Mouse (Mus musculus) MEL-GATA-1-ER (cell line): ENCODE results near the gene Prpsap1.
A peak's percentile ranks its signal among the peaks of the same experiment; 100 is the strongest.
"Not testable (repeated sequence)": the region's sequence is repeated elsewhere in the genome, so short reads cannot be mapped to it uniquely, and the experiment has no call there.

Source experiments
- DNase-seq: peaks from one replicate; pipeline ENCODE4 v3.0.0-alpha.2; 2012; ENCODE audit warnings: low read depth; ENCODE audit errors: extremely low read depth

Prpsap1 gene

GRCm38 (mm10) chr11:116515330-116516020 is 21.5 kb upstream of the Prpsap1 start:
- DNase-seq: no peak

GRCm38 (mm10) chr11:116513531-116514038 is 19.6 kb upstream of the Prpsap1 start:
- DNase-seq: no peak

GRCm38 (mm10) chr11:116512987-116513386 is 19.0 kb upstream of the Prpsap1 start:
- DNase-seq: no peak

- DNase-seq: no peak
These were observed 18.2 kb upstream of the Prpsap1 start for GRCm38 (mm10) chr11:116512154-116512553.

GRCm38 (mm10) chr11:116511301-116511868 is 17.4 kb upstream of the Prpsap1 start:
- no peak for DNase-seq

- no peak for DNase-seq
These were observed 14.7 kb upstream of the Prpsap1 start for GRCm38 (mm10) chr11:116508689-116509088.

- DNase-seq: peak; percentile 80
These were observed 12.3 kb upstream of the Prpsap1 start for GRCm38 (mm10) chr11:116506151-116506875.

GRCm38 (mm10) chr11:116505573-116505972 is 11.6 kb upstream of the Prpsap1 start:
- DNase-seq: no peak

GRCm38 (mm10) chr11:116504516-116504915 is 10.5 kb upstream of the Prpsap1 start:
- no peak for DNase-seq

GRCm38 (mm10) chr11:116501005-116501746 is 7.2 kb upstream of the Prpsap1 start:
- peak; percentile 66 for DNase-seq

GRCm38 (mm10) chr11:116499018-116499417 is 5.0 kb upstream of the Prpsap1 start:
- no peak for DNase-seq

- DNase-seq: no peak
These were observed 4.6 kb upstream of the Prpsap1 start for GRCm38 (mm10) chr11:116498596-116498995.

- peak; percentile 58 for DNase-seq
These were observed 3.3 kb upstream of the Prpsap1 start for GRCm38 (mm10) chr11:116497313-116497712.

GRCm38 (mm10) chr11:116494474-116495174 is 622 bp upstream of the Prpsap1 start:
- no peak for DNase-seq

- no peak for DNase-seq
These were observed 811 bp downstream of the Prpsap1 start for GRCm38 (mm10) chr11:116493191-116493590.

- not testable (repeated sequence) for DNase-seq
These were observed 1.5 kb downstream of the Prpsap1 start for GRCm38 (mm10) chr11:116492507-116492906.

- DNase-seq: no peak
These were observed 2.7 kb downstream of the Prpsap1 start for GRCm38 (mm10) chr11:116491338-116491737.

GRCm38 (mm10) chr11:116490232-116491107 is 3.5 kb downstream of the Prpsap1 start:
- DNase-seq: peak; percentile 86

GRCm38 (mm10) chr11:116489771-116490231 is 4.2 kb downstream of the Prpsap1 start:
- no peak for DNase-seq
